Mouse (Mus musculus) cortical plate, adult 2 months (tissue): Measurements from ENCODE around the gene Lypla2. TPM values are rescaled to one million over a fixed set of nuclear protein-coding genes. Genes with fewer than 3 reads are reported as not detected.
"Not testable (repeated sequence)": the region's sequence is repeated elsewhere in the genome, so short reads cannot be mapped to it uniquely, and the experiment has no call there.

ENCODE experiments used
- H3K27ac ChIP-seq: fragments of 200-500 bp; 2 replicates; pipeline ENCODE4 v1.5.1; 2012; ENCODE audit warnings: low read length, control low read depth, inconsistent platforms; ENCODE audit not compliant: insufficient read depth
- H3K4me1 ChIP-seq: fragments of 200-500 bp; 2 replicates; pipeline ENCODE4 v1.6.1; 2011; ENCODE audit warnings: low read length; ENCODE audit not compliant: control insufficient read depth, insufficient read depth
- H3K4me3 ChIP-seq: fragments of 200-500 bp; 2 replicates; pipeline ENCODE4 v1.5.1; 2011; ENCODE audit warnings: mild to moderate bottlenecking, low read length, control low read depth; ENCODE audit not compliant: insufficient read depth
- CTCF ChIP-seq: fragments of 200-500 bp; IDR thresholded peaks from 2 replicates; pipeline ENCODE4 v1.5.1; 2011; ENCODE audit warnings: mild to moderate bottlenecking, control low read depth, low read length; ENCODE audit not compliant: insufficient read depth; ENCODE audit errors: extremely low read depth
- POLR2A ChIP-seq: fragments of 200-500 bp; IDR thresholded peaks from 2 replicates; pipeline ENCODE4 v1.6.1; 2011; ENCODE audit warnings: mild to moderate bottlenecking, low read length, control low read depth; ENCODE audit not compliant: insufficient read depth; ENCODE audit errors: extremely low read depth
- polyA plus RNA-seq: library from polyadenylated mRNA; depleted of rRNA; stranded (reverse); fragments of >200 nt; gene quantifications from 2 replicates; pipeline ENCODE4 v1.2.3, GENCODE M21; 2012

The Lypla2 gene
- polyA plus RNA-seq, 1 experiment = 108 TPM

DNA sequence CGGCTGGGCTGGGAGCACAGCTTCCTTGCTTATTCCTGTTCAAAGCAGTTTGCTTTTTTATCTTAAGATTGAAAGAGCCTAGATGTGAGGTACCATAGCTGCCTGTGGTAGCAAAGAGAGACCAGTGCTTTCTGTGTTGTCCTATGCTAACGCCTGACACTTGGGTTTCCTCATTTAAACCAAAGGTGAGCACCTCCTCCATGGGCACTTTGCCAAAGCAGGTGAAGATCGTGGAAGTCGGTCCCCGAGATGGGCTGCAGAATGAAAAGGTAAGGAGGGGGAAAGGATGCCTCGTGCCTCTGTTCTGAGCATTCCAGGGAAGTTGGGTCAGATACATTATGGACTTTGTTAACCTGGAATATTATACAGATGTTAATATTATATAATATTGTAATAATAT is 22.1 kb downstream of the Lypla2 start:
- H3K4me3 ChIP-seq = no peak overlapping the region
- H3K27ac ChIP-seq = no peak overlapping the region
- TF ChIP-seq POLR2A = no peak
- TF ChIP-seq CTCF = no peak
- peaks cover 3% of the 10 kb centered on the region for H3K4me1 ChIP-seq

- Histone ChIP-seq H3K4me1 (peaks cover 3% of the 10 kb centered on the region), H3K4me3 (no peak overlapping the region), H3K27ac (peak overlapping the region; percentile 9; the same call in 1 of the 2 replicates)
- TF ChIP-seq CTCF = no peak
- TF ChIP-seq POLR2A = no peak
Observed at GRCm38 (mm10) chr4:135949911-135950310, 22.5 kb downstream of the Lypla2 start.

DNA sequence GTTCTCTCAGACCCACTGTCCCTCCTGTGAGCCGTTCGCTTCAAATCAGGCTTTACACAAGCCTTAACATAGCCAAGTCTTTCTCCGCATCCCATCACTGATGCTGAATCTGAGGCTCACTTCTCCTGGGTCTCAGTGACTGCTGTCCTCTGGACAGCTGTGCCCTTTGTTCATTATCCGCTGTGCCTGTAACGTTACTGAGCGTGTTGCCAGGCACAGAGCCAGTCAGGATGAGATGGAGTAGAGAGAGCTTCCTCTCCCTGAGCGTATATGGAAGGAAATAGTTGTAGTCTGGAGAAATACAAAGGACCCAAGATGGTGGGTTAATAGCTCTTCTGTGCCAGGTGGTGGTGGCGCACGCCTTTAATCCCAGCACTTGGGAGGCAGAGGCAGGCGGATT is 23.0 kb downstream of the Lypla2 start:
- Histone ChIP-seq H3K4me3 (no peak overlapping the region), H3K27ac (peak overlapping the region; percentile 35; the same call in 1 of the 2 replicates), H3K4me1 (peaks cover 3% of the 10 kb centered on the region)
- TF ChIP-seq POLR2A = no peak

GRCm38 (mm10) chr4:135948142-135948541 is 24.3 kb downstream of the Lypla2 start:
- Histone ChIP-seq H3K4me3 (no peak overlapping the region), H3K4me1 (peaks cover 3% of the 10 kb centered on the region), H3K27ac (no peak overlapping the region)
- no peak for TF ChIP-seq CTCF
- TF ChIP-seq POLR2A = no peak

DNA sequence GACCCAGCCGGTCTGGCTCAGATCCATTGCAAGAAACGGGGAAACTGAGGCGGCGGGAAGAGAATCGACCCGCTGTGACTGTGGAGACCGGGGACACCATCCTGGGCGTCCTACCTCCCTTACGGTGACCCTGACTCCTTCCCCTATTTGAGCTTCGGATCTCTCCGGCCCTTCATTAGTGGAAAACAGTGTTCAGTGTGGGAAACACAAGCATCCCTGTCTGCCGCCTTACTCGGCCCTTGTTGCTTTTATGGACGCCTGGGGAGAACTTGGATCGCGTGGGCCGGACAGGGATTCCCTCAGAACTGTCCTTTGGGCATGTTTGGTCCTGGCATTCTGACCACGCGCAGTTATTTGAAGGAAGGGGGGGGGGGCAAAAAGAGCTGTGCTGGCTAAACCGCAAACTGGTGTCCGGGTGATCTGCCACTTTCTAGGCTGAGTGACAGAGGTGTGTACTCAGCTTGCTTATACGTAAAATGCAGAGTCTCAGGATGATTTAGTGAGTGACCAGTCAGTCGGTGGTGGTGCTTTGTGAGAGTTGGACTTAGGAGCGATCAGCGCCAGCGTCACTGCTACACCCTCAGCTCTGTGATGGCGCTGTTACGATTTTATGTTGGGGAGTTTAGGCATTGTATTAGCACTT is 25.6 kb downstream of the Lypla2 start:
- TF ChIP-seq CTCF = no peak
- TF ChIP-seq POLR2A = no peak
- Histone ChIP-seq H3K27ac (peak overlapping the region; percentile 17; the same call in 1 of the 2 replicates), H3K4me3 (peak overlapping the region; percentile 79), H3K4me1 (peaks cover 3% of the 10 kb centered on the region)

DNA sequence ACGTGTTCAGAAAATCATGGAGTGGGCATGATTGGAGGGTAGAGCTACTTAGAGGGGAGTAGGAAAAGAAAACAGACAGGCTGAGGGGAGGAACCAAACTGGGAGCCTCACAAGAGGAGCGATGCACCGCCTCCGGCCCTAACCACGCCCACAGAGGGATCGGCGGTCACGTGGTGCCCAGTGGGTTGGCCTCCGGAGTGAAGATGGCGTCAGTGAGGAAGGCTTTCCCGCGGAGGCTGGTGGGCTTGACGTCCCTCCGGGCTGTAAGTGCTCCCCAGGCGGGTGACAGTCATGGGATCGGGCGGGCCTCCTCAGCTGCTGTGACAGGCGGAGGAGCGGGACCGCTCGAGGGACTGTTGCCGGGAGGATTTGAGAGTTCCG is 26.2 kb downstream of the Lypla2 start, which contains the start of gene Hmgcl:
Hmgcl (plus strand) TSS at position 171 of the 381 bp plus-strand sequence.
- Histone ChIP-seq H3K4me1 (peaks cover 3% of the 10 kb centered on the region), H3K27ac (peak within 1 kb of the TSS; percentile 17; the same call in 1 of the 2 replicates), H3K4me3 (peak within 1 kb of the TSS; percentile 79)
- peak; percentile 98 for TF ChIP-seq POLR2A
- no peak for TF ChIP-seq CTCF

DNA sequence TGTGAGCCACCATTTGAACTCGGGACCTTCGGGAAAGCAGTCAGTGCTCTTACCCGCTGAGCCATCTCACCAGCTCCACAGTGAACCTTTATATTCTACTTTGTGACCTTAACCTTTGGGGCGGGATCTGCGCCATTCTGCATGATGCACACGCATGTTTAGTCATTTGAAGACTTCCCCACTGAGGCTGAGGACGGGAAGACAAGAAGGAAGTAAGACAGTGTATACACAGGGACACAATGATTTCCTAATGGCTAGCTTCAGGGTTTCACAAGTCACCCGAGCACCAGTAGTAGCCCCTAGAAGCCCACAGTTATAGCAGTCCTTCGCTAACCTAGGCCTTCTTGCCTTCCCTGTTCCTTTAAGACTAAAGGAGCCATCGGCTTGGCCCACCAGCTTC is 26.7 kb downstream of the Lypla2 start:
- peaks cover 3% of the 10 kb centered on the region for H3K4me1 ChIP-seq
- H3K4me3 ChIP-seq = peak overlapping the region; percentile 79; the same call in 1 of the 2 replicates
- TF ChIP-seq CTCF (no peak), POLR2A (no peak)
- no peak overlapping the region for H3K27ac ChIP-seq

DNA sequence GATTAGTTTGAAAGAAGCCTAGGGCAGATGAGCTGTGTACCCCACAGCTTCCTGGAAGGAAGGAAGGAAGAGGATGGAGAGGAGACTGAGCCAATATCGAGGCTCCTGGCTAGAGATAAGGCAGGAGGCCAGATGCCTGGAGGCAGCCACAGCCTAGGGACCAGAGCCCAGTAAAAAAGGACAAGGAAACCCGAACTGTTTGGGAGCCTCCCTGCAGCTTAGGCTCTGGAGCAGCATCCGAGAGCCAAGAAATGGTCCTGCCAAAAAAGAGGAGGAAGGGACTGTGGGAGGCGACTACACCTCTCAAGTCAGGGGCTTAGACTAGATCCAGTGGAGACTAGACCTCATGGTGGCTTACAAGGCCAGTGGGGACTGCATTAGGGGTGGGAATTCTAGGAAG is 29.0 kb downstream of the Lypla2 start:
- Histone ChIP-seq H3K4me3 (no peak overlapping the region), H3K4me1 (no peaks in the 10 kb centered on the region; the same call in 1 of the 2 replicates), H3K27ac (no peak overlapping the region)
- TF ChIP-seq CTCF (no peak), POLR2A (no peak)

GRCm38 (mm10) chr4:135942193-135942592 is 30.2 kb downstream of the Lypla2 start:
- no peak overlapping the region for H3K27ac ChIP-seq
- H3K4me1 ChIP-seq = no peaks in the 10 kb centered on the region
- H3K4me3 ChIP-seq = no peak overlapping the region
- TF ChIP-seq POLR2A = no peak
- no peak for TF ChIP-seq CTCF

DNA sequence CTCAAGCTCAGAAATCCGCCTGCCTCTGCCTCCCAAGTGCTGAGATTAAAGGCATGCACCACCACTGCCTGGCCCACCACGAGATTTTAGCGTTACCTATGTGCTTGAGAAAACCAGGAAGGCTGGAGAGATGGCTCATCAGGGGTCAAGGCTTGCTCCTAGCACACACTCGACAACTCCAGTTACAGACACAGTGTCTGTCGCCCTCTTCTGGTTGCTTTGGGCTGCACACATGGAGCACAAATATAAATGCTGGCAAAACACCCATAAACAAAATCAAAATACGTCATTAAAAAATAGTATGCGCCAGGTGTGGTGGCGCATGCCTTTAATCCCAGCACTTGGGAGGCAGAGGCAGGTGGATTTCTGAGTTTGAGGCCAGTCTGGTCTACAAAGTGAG is 31.4 kb downstream of the Lypla2 start:
- H3K4me3 ChIP-seq, H3K27ac ChIP-seq, H3K4me1 ChIP-seq: not testable (repeated sequence)
- TF ChIP-seq CTCF = peak; percentile 27
